9 mouse cellular contexts compared by ENCODE assay signal in the genomic region with DNA sequence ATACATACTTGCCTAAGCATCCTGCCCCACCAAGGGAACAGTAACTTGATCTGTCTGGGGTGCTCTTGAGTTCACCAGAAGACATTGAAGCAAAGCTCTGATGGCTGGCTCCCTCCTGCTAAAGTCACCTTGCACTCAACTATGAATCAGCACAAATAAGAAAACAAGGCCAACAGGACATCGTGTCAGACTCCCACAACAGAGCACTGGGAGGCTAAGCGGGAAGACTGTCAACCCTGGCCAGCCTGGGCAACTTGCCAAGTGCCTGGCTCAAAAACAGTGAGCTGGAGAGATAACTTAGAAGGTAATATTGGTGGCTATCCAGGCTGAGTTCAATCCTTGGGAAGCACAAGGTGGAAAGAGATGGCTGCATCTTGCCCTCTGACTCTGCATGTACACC. TPM values are rescaled to one million over a fixed set of nuclear protein-coding genes. Genes with fewer than 3 reads are reported as not detected.
DNase-seq lines count a peak whose midpoint lies in the region; ATAC-seq lines count a peak whose summit lies in the region.
"Had no signal": no experiment of that assay in that cellular context is flagged by ENCODE, and none has a peak within 500 bp of the region (broad histone marks: within the 10 kb centered on the region; RNA-seq: fewer than 3 reads in every experiment).

No protein-coding gene starts in this region.

- no peak overlapping the region for H3K4me2 ChIP-seq in midbrain, embryonic 14.5 days (ENCODE audit: low read length)
- no peak overlapping the region for H3K4me2 ChIP-seq in midbrain, embryonic 13.5 days (replicated peaks)
- H3K4me2 ChIP-seq in intestine, embryonic 15.5 days (replicated peaks), result no peak overlapping the region
- H3K4me2 ChIP-seq: midbrain, embryonic 12.5 days; stomach, embryonic 15.5 days had no signal

- no peak overlapping the region for H3K9ac ChIP-seq in midbrain, embryonic 14.5 days (replicated peaks; ENCODE audit: low read length)
- H3K9ac ChIP-seq in midbrain, embryonic 13.5 days (replicated peaks), result no peak overlapping the region
- H3K9ac ChIP-seq in intestine, embryonic 15.5 days, result no peak overlapping the region
- H3K9ac ChIP-seq: midbrain, embryonic 12.5 days; stomach, embryonic 15.5 days had no signal

- no peaks in the 10 kb centered on the region for H3K4me1 ChIP-seq in midbrain, embryonic 14.5 days (ENCODE audit: control insufficient read depth, insufficient read depth, low read length)
- H3K4me1 ChIP-seq in midbrain, embryonic 13.5 days (replicated peaks), result no peaks in the 10 kb centered on the region
- no peaks in the 10 kb centered on the region for H3K4me1 ChIP-seq in intestine, embryonic 15.5 days (replicated peaks)
- H3K4me1 ChIP-seq: midbrain, embryonic 12.5 days; stomach, embryonic 15.5 days had no signal

- WGBS in midbrain, embryonic 14.5 days, result 42% methylated on average over 2 of the region's 2 CpGs
- WGBS in midbrain, embryonic 13.5 days, result 61% methylated on average over 2 of the region's 2 CpGs
- 26% methylated on average over 2 of the region's 2 CpGs for WGBS in intestine, embryonic 15.5 days

- DNase-seq in midbrain, embryonic 14.5 days, result peak; percentile 15
- DNase-seq in adrenal gland, postnatal 36 days, result peak; percentile 92 to 94
- DNase-seq in heart, postnatal 36 days, result peak; percentile 73 to 75
- DNase-seq in urinary bladder, postnatal 14 days (ENCODE audit: low spot score), result peak; percentile 70
- no peak for DNase-seq in layer of hippocampus, adult 9-11 months

- no peak overlapping the region for H3K4me3 ChIP-seq in midbrain, embryonic 14.5 days (replicated peaks; ENCODE audit: low read depth, low read length)
- H3K4me3 ChIP-seq in midbrain, embryonic 13.5 days (replicated peaks), result no peak overlapping the region
- no peak overlapping the region for H3K4me3 ChIP-seq in intestine, embryonic 15.5 days (replicated peaks)
- H3K4me3 ChIP-seq: midbrain, embryonic 12.5 days; stomach, embryonic 15.5 days had no signal

- H3K36me3 ChIP-seq in midbrain, embryonic 14.5 days (ENCODE audit: control insufficient read depth, insufficient read depth, low read length), result no peaks in the 10 kb centered on the region
- no peaks in the 10 kb centered on the region for H3K36me3 ChIP-seq in midbrain, embryonic 13.5 days
- no peaks in the 10 kb centered on the region for H3K36me3 ChIP-seq in intestine, embryonic 15.5 days
- H3K36me3 ChIP-seq: midbrain, embryonic 12.5 days; stomach, embryonic 15.5 days had no signal

- H3K27me3 ChIP-seq in midbrain, embryonic 14.5 days (ENCODE audit: control insufficient read depth, insufficient read depth, low read length), result no peaks in the 10 kb centered on the region
- no peaks in the 10 kb centered on the region for H3K27me3 ChIP-seq in midbrain, embryonic 13.5 days
- no peaks in the 10 kb centered on the region for H3K27me3 ChIP-seq in intestine, embryonic 15.5 days (replicated peaks)
- H3K27me3 ChIP-seq: midbrain, embryonic 12.5 days; stomach, embryonic 15.5 days had no signal

- no peaks in the 10 kb centered on the region for H3K9me3 ChIP-seq in midbrain, embryonic 14.5 days (ENCODE audit: control insufficient read depth, low read length)
- no peaks in the 10 kb centered on the region for H3K9me3 ChIP-seq in midbrain, embryonic 13.5 days
- H3K9me3 ChIP-seq in intestine, embryonic 15.5 days, result no peaks in the 10 kb centered on the region
- H3K9me3 ChIP-seq: midbrain, embryonic 12.5 days; stomach, embryonic 15.5 days had no signal

- no peak for ATAC-seq in midbrain, embryonic 14.5 days (ENCODE audit: low FRiP score, low TSS enrichment)
- no peak for ATAC-seq in midbrain, embryonic 13.5 days
- ATAC-seq in intestine, embryonic 15.5 days, result no peak

- intact Hi-C loops in heart, postnatal 36 days (cut with DNase I), result no loop called here

- H3K27ac ChIP-seq in midbrain, embryonic 14.5 days (replicated peaks; ENCODE audit: low read depth, low read length), result no peak overlapping the region
- H3K27ac ChIP-seq in midbrain, embryonic 13.5 days, result no peak overlapping the region
- H3K27ac ChIP-seq in intestine, embryonic 15.5 days, result no peak overlapping the region
- H3K27ac ChIP-seq: midbrain, embryonic 12.5 days; stomach, embryonic 15.5 days had no signal

RNA-seq across cellular contexts. Expression of gene Calr3, which starts 8.7 kb away (rescaled TPM):
- 0.86 and 1.1 TPM in 2 replicates for polyA plus RNA-seq in midbrain, embryonic 14.5 days (2014; fragmentation: Nextera tagmentation; extraction: Ambion mirVana)
- polyA plus RNA-seq in midbrain, embryonic 13.5 days (2015; fragmentation: Nextera tagmentation; extraction: Ambion mirVana), result 0.75 and 1.7 TPM in 2 replicates
- total RNA-seq in adrenal gland, postnatal 36 days (2021), result 1 to 10 TPM; 3.7 to 4.3 TPM
- 10 to 100 TPM; 17.1 to 22.0 TPM for total RNA-seq in heart, postnatal 36 days (2021)
- polyA plus RNA-seq in intestine, embryonic 15.5 days (2015; fragmentation: Nextera tagmentation; extraction: Ambion mirVana), result 0.98 and 1.1 TPM in 2 replicates

RNA-seq across cellular contexts. Expression of gene 1700030K09Rik, which starts 8.7 kb away (rescaled TPM):
- polyA plus RNA-seq in midbrain, embryonic 14.5 days (2014; fragmentation: Nextera tagmentation; extraction: Ambion mirVana), result 12.6 and 17.0 TPM in 2 replicates
- 17.5 and 18.8 TPM in 2 replicates for polyA plus RNA-seq in midbrain, embryonic 13.5 days (2015; fragmentation: Nextera tagmentation; extraction: Ambion mirVana)
- total RNA-seq in adrenal gland, postnatal 36 days (2021), result 1 to 10 TPM; 7.1 to 8.1 TPM
- 1 to 10 TPM; 4.6 to 5.8 TPM for total RNA-seq in heart, postnatal 36 days (2021)
- polyA plus RNA-seq in intestine, embryonic 15.5 days (2015; fragmentation: Nextera tagmentation; extraction: Ambion mirVana), result 11.8 and 11.9 TPM in 2 replicates

RNA-seq across cellular contexts. Expression of gene Eps15l1, which starts 13.7 kb away (rescaled TPM):
- polyA plus RNA-seq in midbrain, embryonic 14.5 days (2014; fragmentation: Nextera tagmentation; extraction: Ambion mirVana), result 60.8 and 72.5 TPM in 2 replicates
- polyA plus RNA-seq in midbrain, embryonic 13.5 days (2015; fragmentation: Nextera tagmentation; extraction: Ambion mirVana), result 69.2 and 72.1 TPM in 2 replicates
- 10 to 100 TPM; 38.6 to 52.6 TPM for total RNA-seq in adrenal gland, postnatal 36 days (2021)
- total RNA-seq in heart, postnatal 36 days (2021), result 10 to 100 TPM; 41.5 to 43.0 TPM
- polyA plus RNA-seq in intestine, embryonic 15.5 days (2015; fragmentation: Nextera tagmentation; extraction: Ambion mirVana), result 43.6 and 45.5 TPM in 2 replicates

RNA-seq across cellular contexts. Expression of gene Cherp, which starts 40.1 kb away (rescaled TPM):
- polyA plus RNA-seq in midbrain, embryonic 14.5 days (2014; fragmentation: Nextera tagmentation; extraction: Ambion mirVana), result 41.5 and 54.3 TPM in 2 replicates
- polyA plus RNA-seq in midbrain, embryonic 13.5 days (2015; fragmentation: Nextera tagmentation; extraction: Ambion mirVana), result 49.7 and 56.3 TPM in 2 replicates
- total RNA-seq in adrenal gland, postnatal 36 days (2021), result 10 to 100 TPM; 57.3 to 63.1 TPM
- 10 to 100 TPM; 36.4 to 45.2 TPM for total RNA-seq in heart, postnatal 36 days (2021)
- 47.4 and 49.6 TPM in 2 replicates for polyA plus RNA-seq in intestine, embryonic 15.5 days (2015; fragmentation: Nextera tagmentation; extraction: Ambion mirVana)

RNA-seq across cellular contexts. Expression of gene Slc35e1, which starts 57.5 kb away (rescaled TPM):
- polyA plus RNA-seq in midbrain, embryonic 14.5 days (2014; fragmentation: Nextera tagmentation; extraction: Ambion mirVana), result 9.7 and 10.0 TPM in 2 replicates
- 9.0 and 11.9 TPM in 2 replicates for polyA plus RNA-seq in midbrain, embryonic 13.5 days (2015; fragmentation: Nextera tagmentation; extraction: Ambion mirVana)
- total RNA-seq in adrenal gland, postnatal 36 days (2021), result 10 to 100 TPM; 36.2 to 37.7 TPM
- total RNA-seq in heart, postnatal 36 days (2021), result 10 to 100 TPM; 68.5 to 72.2 TPM
- polyA plus RNA-seq in intestine, embryonic 15.5 days (2015; fragmentation: Nextera tagmentation; extraction: Ambion mirVana), result 17.3 and 19.8 TPM in 2 replicates
